Mouse (Mus musculus) heart, embryonic 10.5 days (tissue): ENCODE measurements around the gene Mss51. TPM values are rescaled to one million over a fixed set of nuclear protein-coding genes. Genes with fewer than 3 reads are reported as not detected.
A peak's percentile ranks its signal among the peaks of the same experiment; 100 is the strongest.

Experiments
- DNase-seq: peaks from one replicate; pipeline ENCODE4 v3.0.0-alpha.2; 2017; ENCODE audit warnings: low spot score
- H3K27ac ChIP-seq: fragments of 300-500 bp; sonication (generic); 2 replicates; pipeline ENCODE4 v1.5.1; 2016; ENCODE audit warnings: mild to moderate bottlenecking
- H3K27me3 ChIP-seq: fragments of 300-500 bp; sonication (generic); 2 replicates; pipeline ENCODE4 v1.6.1; 2016; ENCODE audit warnings: mild to moderate bottlenecking; ENCODE audit not compliant: poor library complexity, insufficient read depth, severe bottlenecking
- H3K36me3 ChIP-seq: fragments of 300-500 bp; sonication (generic); 2 replicates; pipeline ENCODE4 v1.6.1; 2016; ENCODE audit warnings: mild to moderate bottlenecking, moderate library complexity
- H3K4me1 ChIP-seq: fragments of 300-500 bp; sonication (generic); 2 replicates; pipeline ENCODE4 v1.6.1; 2016; ENCODE audit warnings: mild to moderate bottlenecking
- H3K4me3 ChIP-seq: fragments of 300-500 bp; sonication (generic); 2 replicates; pipeline ENCODE4 v1.5.1; 2016; ENCODE audit warnings: mild to moderate bottlenecking, moderate library complexity
- H3K9me3 ChIP-seq: fragments of 300-500 bp; sonication (generic); 2 replicates; pipeline ENCODE4 v1.6.1; 2016; ENCODE audit warnings: mild to moderate bottlenecking, moderate library complexity
- WGBS: fragments of 180-500 bp; shearing (Covaris S2); methylation state at CpG from one replicate; pipeline ENCODE4 v1.1.7; 2016; 5-methylcytosine and 5-hydroxymethylcytosine counted together
- polyA plus RNA-seq: library from polyadenylated mRNA; unstranded; fragments of >200 nt; fragmentation: Nextera tagmentation; extraction: Ambion mirVana; gene quantifications from 2 replicates; pipeline ENCODE4 v1.2.1, GENCODE M21; 2016

Gene Mss51
- polyA plus RNA-seq, 1 experiment from 2014 or later: 0.64 TPM

DNA sequence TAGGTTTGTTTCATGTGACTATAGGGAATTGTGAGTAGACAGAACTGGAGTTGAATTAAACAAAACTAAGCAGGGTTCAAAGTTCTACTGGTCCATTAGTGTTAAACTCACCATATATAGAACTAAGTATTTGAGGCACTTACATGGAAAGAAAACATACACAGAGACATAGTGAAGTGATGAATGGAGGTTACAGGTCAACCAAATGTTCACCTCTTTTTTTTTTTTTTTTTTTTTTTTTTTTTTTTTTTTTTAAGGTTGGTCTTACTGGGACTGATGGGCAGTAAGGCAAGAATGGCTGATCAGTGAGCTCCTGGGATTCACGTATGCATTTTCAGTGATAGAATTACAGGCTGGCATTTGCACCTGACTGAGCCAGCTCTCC, 16.5 kb downstream of the Mss51 start:
- Histone ChIP-seq H3K36me3 (peaks cover 18% of the 10 kb centered on the region), H3K9me3 (no peaks in the 10 kb centered on the region), H3K4me3 (peak overlapping the region; percentile 88), H3K27me3 (no peaks in the 10 kb centered on the region), H3K4me1 (peaks cover 17% of the 10 kb centered on the region), H3K27ac (peak overlapping the region; percentile 87; the same call in 1 of the 2 replicates)
- no peak for DNase-seq
- WGBS: 68% methylated on average over 1 of the region's 1 CpGs

DNA sequence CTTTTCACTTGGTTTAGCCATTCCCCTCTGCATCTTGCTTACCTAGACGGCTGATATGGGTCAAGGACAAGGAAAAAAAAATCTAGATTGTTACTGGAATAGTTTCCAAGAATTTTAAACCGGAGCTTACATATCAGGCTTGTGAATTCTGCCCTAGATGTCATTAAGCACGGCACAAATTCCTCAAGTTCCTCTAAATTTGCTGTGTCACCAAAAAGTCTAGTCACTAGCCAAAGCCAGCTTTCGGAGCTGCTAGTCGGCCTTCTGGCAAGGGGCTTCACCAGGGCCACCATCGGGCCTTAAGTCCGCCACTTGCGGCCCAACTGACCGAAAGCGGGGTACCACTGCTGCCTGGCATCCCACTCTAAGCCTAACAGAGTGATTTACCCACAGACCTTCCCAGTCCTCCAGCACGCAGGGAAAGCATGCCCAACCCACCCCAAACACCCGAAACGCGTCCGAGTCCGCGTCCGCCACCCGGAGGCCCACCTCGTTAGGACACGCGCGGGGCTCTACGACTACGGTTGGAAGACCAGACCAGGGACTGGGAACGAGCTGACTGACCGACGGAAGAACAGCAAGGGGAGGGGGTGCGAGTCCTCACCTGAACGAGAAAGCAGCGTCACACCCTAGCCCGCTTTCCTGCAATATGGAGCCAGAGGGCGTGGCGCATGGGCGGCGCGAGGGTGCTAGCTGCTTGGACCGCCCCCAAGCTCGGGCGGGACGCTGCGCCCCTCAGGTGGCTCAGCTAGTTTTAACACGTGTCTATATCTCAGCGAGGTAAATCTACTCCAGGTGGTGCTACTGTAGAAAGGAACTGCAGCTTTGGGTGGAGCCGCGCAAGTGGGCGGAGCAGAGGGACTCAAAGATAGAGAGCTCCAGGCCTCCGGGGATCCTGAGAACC, 17.2 kb downstream of the Mss51 start, which contains the start of gene Anxa7:
TSS of gene Anxa7 (minus strand) at position 843 of the 904 bp plus-strand sequence.
- Histone ChIP-seq H3K4me3 (peak within 1 kb of the TSS; percentile 88), H3K27ac (peak within 1 kb of the TSS; percentile 87), H3K9me3 (no peaks in the 10 kb centered on the region), H3K27me3 (no peaks in the 10 kb centered on the region), H3K36me3 (peaks cover 11% of the 10 kb centered on the region), H3K4me1 (peaks cover 17% of the 10 kb centered on the region)
- WGBS: under 1% methylated on average over 48 of the region's 48 CpGs
- DNase-seq: peak; percentile 93

DNA sequence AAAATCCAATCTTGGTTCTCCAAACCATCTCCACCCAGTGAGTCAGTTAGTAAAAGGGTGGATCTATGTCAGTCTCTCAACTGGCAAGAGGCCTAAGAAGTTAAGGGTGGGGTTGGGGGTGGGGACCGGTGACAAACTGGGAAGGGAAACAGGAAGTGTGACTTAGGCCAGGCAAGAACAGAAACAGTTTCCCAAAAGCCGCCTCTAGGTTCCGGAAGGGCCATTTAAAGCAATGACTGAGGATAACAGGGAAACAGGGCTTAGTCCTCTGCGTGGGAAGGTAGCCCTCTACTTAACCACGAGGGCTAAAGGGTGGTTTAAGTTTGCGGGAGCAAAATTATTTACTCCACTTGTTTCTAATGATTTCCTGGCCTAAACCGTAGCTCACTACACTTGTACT, 17.9 kb downstream of the Mss51 start:
- WGBS: 9% methylated on average over 7 of the region's 7 CpGs
- H3K4me1 ChIP-seq: peaks cover 17% of the 10 kb centered on the region

DNA sequence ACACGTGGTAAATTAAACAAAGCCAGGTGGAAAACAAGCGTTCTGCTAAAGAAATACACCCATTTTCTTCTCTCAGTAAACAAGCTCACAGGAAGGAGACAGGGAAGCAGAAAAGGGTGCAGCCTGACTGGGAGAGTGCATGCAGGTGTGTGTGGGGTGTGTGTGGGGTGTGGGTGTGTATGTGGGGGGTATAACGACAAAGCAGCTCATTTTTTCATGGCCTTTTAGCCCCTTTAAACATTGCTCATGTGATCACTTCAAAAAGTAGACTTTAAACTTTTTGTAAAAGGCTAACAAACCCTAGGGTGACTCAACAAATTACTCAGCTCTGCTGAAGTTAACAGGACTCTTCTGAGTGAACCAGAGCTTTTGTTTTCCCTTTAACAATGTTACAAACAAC, 18.3 kb downstream of the Mss51 start:
- Histone ChIP-seq H3K4me1 (peaks cover 17% of the 10 kb centered on the region), H3K9me3 (no peaks in the 10 kb centered on the region), H3K27ac (peak overlapping the region; percentile 87; the same call in 1 of the 2 replicates), H3K4me3 (peak overlapping the region; percentile 88), H3K36me3 (no peaks in the 10 kb centered on the region; the same call in 1 of the 2 replicates), H3K27me3 (no peaks in the 10 kb centered on the region)
- 52% methylated on average over 3 of the region's 3 CpGs for WGBS
- no peak for DNase-seq

More for the DNA sequence above, 17.9 kb downstream of the Mss51 start:
- Histone ChIP-seq H3K36me3 (peaks cover 4% of the 10 kb centered on the region), H3K9me3 (no peaks in the 10 kb centered on the region), H3K27ac (peak overlapping the region; percentile 87), H3K4me3 (peak overlapping the region; percentile 88), H3K27me3 (no peaks in the 10 kb centered on the region)
- DNase-seq: peak; percentile 81

DNA sequence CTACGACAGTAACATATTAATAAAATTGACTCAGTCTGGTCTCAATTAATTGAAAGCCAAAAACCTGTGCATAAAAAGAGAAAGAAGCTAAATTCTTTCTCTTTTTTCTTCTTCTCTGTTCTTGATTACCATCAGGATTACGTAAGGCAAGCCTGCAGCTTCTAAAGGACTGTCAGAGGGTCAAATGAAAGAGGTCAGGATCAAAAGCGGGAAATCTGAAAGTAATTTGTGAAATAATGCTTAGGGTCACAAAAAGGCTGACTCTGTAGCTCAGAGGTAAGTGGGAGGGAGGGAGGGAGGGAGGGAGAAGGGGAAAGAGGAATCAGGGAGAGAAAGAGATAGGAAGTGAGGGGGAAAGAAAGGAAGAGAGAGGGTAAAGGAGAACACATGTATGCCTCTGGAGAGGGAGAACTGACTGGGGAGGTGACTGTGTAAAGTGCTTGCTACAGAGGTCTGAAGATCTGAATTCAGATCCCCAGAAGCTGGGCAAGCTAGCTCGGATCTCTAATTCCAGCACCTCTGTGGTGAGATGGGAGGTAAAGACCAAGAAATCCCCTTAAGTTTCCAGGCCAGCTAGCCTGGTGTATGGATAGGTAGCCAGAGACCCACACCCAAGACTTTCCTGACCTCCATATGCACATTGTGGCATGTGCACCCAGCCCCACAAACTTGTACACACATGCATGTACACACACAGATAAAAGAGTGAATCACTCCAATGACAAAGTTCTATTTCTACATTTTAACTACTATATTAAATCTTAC, 19.3 kb downstream of the Mss51 start:
- WGBS: 79% methylated on average over 4 of the region's 4 CpGs

DNA sequence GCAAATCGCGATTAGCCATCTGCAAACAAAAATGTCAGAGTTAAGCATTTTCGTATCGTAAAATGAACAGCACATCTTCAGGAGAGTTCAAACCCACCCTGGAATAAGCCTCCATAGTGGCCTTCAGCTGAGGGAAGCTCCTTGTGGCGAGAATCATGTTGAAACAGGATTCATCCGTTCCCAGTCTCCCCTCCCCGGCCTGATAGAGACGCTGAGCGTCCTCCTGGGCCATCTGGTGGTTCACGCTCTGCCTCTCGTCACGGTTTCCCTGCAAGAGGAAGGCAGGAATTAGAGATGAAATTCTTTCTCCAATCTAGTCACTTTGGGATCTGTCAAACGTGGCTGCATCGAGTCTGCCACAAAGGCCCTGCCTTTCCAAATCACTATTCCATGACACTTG, 36.5 kb downstream of the Mss51 start:
- peaks cover 75% of the 10 kb centered on the region for H3K36me3 ChIP-seq
- 78% methylated on average over 14 of the region's 14 CpGs for WGBS

More for the DNA sequence above, 19.3 kb downstream of the Mss51 start:
- no peaks in the 10 kb centered on the region for H3K9me3 ChIP-seq
- H3K36me3 ChIP-seq: no peaks in the 10 kb centered on the region; the same call in 1 of the 2 replicates
- H3K4me3 ChIP-seq: no peak overlapping the region
- no peak for DNase-seq
- H3K27ac ChIP-seq: no peak overlapping the region
- no peaks in the 10 kb centered on the region for H3K27me3 ChIP-seq
- H3K4me1 ChIP-seq: peaks cover 17% of the 10 kb centered on the region

DNA sequence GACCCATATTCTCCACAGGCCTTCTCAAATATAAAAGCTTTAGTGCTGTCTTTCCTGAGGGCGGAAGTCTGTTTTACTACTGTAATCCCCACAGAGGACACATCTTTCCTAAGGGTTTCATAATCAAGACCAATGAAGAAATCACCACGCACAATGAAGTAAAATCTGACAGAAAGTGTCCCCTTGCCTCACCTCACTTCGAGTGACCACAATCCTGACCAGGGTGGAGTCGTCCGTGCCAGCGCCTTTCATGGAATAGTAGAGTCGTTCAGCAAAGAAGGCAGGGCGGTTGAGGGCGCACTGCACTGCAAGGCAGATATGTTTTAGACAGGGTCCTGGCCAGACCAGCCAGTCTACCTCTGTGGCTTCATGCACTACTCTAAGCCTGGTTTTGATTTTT, 38.3 kb downstream of the Mss51 start:
- WGBS: 92% methylated on average over 9 of the region's 9 CpGs
- H3K9me3 ChIP-seq: no peaks in the 10 kb centered on the region
- no peak overlapping the region for H3K27ac ChIP-seq
- H3K36me3 ChIP-seq: peaks cover 62% of the 10 kb centered on the region
- H3K4me1 ChIP-seq: no peaks in the 10 kb centered on the region
- H3K27me3 ChIP-seq: no peaks in the 10 kb centered on the region
- no peak overlapping the region for H3K4me3 ChIP-seq
- DNase-seq: no peak

More for the DNA sequence above, 36.5 kb downstream of the Mss51 start:
- H3K4me1 ChIP-seq: no peaks in the 10 kb centered on the region
- H3K9me3 ChIP-seq: no peaks in the 10 kb centered on the region
- no peaks in the 10 kb centered on the region for H3K27me3 ChIP-seq
- no peak overlapping the region for H3K4me3 ChIP-seq
- no peak for DNase-seq
- no peak overlapping the region for H3K27ac ChIP-seq

DNA sequence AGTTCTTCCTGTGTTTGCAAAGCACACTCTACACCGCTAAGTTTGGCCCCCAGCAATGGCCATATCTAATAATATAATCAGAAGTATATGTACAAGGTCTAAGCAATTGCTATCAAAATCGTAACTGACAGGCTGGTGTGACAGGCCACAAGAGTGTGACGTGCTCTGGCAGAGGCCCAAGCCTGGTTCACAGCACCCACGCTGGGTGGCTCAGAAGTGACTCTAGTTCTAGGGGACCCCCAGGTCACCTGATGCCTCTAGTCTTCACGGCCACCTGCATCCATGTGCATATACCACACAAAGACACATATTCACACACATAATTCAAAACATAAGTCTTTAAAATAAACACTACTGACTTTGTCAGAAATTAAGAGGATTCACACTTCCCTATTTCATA, 43.8 kb downstream of the Mss51 start:
- WGBS: 86% methylated on average over 5 of the region's 5 CpGs
- no peaks in the 10 kb centered on the region for H3K27me3 ChIP-seq
- no peak for DNase-seq
- H3K9me3 ChIP-seq: no peaks in the 10 kb centered on the region
- no peak overlapping the region for H3K27ac ChIP-seq
- no peak overlapping the region for H3K4me3 ChIP-seq
- peaks cover 7% of the 10 kb centered on the region; the same call in 1 of the 2 replicates for H3K4me1 ChIP-seq
- peaks cover 18% of the 10 kb centered on the region for H3K36me3 ChIP-seq

DNA sequence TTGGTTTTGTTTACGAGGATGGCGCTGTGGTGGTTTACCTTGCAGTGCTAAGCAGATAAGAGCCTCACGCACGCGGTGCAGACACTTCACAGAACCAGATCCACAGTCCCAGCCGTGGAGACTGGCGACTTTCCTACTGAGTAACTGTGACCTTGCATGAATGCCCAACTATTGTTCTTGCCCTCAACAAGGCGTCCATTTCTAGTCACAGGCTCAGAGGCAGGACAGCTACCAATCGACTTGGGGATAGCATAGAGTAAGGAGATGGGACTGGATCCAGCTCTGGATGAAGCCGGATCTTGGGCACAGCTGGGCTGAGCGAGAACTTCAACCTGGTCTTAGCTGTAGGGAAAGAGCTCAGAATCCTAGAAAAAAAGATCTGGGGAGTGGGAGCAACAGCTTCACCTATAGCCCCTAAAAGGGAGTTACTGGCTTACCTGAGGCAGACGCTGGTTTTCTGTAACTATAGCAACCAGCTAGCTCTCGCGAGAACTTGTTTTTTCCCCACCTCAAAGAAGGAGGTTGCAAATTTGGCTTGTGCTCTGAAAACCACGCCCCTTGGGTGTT, 44.9 kb downstream of the Mss51 start, which contains the start of gene Cfap70:
TSS of gene Cfap70 (minus strand) at position 462 of the 567 bp plus-strand sequence.
- Histone ChIP-seq H3K9me3 (no peaks in the 10 kb centered on the region), H3K4me3 (peak within 1 kb of the TSS; percentile 57), H3K36me3 (peaks cover 15% of the 10 kb centered on the region), H3K27ac (peak within 1 kb of the TSS; percentile 49; the same call in 1 of the 2 replicates), H3K27me3 (no peaks in the 10 kb centered on the region), H3K4me1 (peaks cover 7% of the 10 kb centered on the region; the same call in 1 of the 2 replicates)
- DNase-seq: peak; percentile 83
- WGBS: 2% methylated on average over 15 of the region's 15 CpGs

DNA sequence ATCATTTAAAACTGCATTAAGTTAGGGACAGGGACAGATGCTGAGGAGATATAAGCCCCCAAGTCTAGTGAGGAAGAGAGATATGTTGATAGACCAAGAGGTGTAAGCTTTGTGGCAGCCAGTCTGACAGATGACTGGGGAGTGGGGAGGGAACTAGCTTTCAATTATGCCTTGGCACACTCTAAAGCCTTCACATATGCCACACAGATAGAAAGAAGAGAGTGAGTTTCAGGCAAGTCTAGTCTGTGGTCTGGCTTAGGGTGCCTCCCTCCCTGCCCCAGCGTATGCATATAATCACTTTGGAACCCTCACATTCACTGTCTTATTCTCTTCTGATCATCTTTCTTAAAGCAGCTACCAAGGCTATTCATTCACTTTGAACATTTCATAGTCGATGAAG, 45.4 kb downstream of the Mss51 start:
- 16% methylated on average over 2 of the region's 2 CpGs for WGBS
- Histone ChIP-seq H3K9me3 (no peaks in the 10 kb centered on the region), H3K4me3 (peak overlapping the region; percentile 57), H3K4me1 (peaks cover 7% of the 10 kb centered on the region; the same call in 1 of the 2 replicates), H3K36me3 (peaks cover 11% of the 10 kb centered on the region), H3K27ac (no peak overlapping the region), H3K27me3 (no peaks in the 10 kb centered on the region)
- no peak for DNase-seq

DNA sequence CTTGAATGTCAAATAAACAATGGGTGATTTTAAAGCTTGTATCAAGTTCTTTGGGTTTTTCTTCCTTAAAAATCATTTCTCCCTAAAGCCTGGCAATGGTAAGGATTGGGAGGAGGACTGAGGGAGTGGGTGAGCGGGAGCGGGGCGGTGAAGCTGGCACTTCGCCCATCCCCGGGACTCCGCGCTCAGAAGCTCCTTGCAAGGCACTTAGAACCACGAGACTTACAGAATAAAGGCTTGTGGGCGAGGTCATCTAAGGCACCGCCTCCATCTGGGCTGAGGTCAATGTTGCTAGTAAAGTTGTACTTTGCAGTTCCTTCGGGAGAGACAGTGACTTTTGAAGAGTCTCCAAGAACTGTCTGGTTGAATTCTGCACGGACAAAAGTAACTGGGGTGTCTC, 49.5 kb downstream of the Mss51 start:
- no peak overlapping the region for H3K27ac ChIP-seq
- no peak overlapping the region for H3K4me3 ChIP-seq
- no peaks in the 10 kb centered on the region for H3K27me3 ChIP-seq
- H3K4me1 ChIP-seq: peaks cover 7% of the 10 kb centered on the region; the same call in 1 of the 2 replicates
- no peaks in the 10 kb centered on the region for H3K9me3 ChIP-seq
- 56% methylated on average over 12 of the region's 12 CpGs for WGBS
- H3K36me3 ChIP-seq: no peaks in the 10 kb centered on the region
- no peak for DNase-seq

DNA sequence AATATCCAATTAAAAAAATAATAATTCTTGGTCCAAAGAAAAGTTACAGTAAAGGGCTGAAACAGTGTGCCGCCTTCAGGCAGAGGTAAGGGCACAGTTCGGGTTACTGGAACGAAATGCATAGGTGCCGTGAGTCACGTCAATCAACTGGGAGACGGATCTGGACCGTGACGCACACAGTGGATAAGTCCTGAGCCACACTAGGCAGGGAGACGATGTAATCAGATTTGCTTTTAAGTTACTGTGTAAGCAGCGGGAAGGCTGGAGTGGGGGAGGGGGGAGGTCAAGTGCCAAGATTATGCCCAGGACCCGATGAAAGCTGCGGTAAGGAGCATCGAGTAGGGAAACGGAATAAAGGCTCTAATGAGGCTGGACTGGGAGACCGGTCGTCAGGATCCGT, 54.4 kb downstream of the Mss51 start:
- H3K9me3 ChIP-seq: no peaks in the 10 kb centered on the region
- H3K4me1 ChIP-seq: no peaks in the 10 kb centered on the region
- no peak for DNase-seq
- no peaks in the 10 kb centered on the region for H3K27me3 ChIP-seq
- H3K36me3 ChIP-seq: no peaks in the 10 kb centered on the region
- 0 out of 2 replicates have a peak overlapping the region, but pooled peaks have one; percentile 22 for H3K4me3 ChIP-seq
- 49% methylated on average over 17 of the region's 17 CpGs for WGBS
- H3K27ac ChIP-seq: no peak overlapping the region
